ENCODE assay signal across 25 mouse cellular contexts in the genomic region with DNA sequence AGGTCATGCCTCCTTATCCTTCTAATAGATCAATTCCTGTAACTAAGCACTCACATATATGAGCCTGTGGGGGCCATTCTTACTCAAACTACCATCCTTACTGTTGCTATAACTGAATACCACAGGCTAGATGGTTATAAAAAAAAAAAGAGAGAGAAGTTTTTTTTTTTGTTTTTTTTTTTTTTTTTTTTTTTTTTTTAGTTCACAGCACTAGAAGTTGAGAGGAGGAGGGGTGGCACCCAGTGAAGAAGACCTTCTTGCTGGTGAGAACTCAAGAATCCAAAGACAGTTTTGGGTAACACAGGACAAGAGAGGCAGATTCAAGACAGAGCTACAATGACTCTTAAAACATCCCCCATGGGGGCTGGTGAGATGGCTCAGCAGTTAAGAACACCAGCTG.
"Had no signal": no experiment of that assay in that cellular context is flagged by ENCODE, and none has a peak within 500 bp of the region (broad histone marks: within the 10 kb centered on the region; RNA-seq: fewer than 3 reads in every experiment).

No protein-coding gene starts in this region.

- H3K4me3 ChIP-seq: embryonic facial prominence, embryonic 10.5 days; embryonic facial prominence, embryonic 12.5 days; embryonic facial prominence, embryonic 13.5 days; embryonic facial prominence, embryonic 15.5 days; erythroblast, embryonic 14.5 days; forebrain, embryonic 10.5 days; forebrain, embryonic 12.5 days; forebrain, embryonic 13.5 days; forebrain, embryonic 15.5 days; gastrocnemius, adult 2 months; heart, adult 2 months; heart, embryonic 10.5 days had no signal

- H3K9ac ChIP-seq: embryonic facial prominence, embryonic 12.5 days; embryonic facial prominence, embryonic 13.5 days; embryonic facial prominence, embryonic 15.5 days; forebrain, embryonic 12.5 days; forebrain, embryonic 13.5 days; forebrain, embryonic 15.5 days; forebrain, postnatal 0 days had no signal

- H3K4me1 ChIP-seq: forebrain, embryonic 12.5 days; heart, embryonic 10.5 days had no signal

- DNase-seq: cerebellum, adult 9-10 months; cerebellum, adult 9-11 months; cerebellum, postnatal 10 days; cerebellum, postnatal 14 days; cerebellum, postnatal 25 days; cerebellum, postnatal 36 days; embryo, embryonic 11 days; forebrain, postnatal 0 days; gastrocnemius, adult 2 months; gastrocnemius, postnatal 10 days; gastrocnemius, postnatal 14 days; gastrocnemius, postnatal 25 days; gastrocnemius, postnatal 36 days; heart, adult 11 months; heart, adult 2 months had no signal

- H3K9me3 ChIP-seq: embryonic facial prominence, embryonic 10.5 days; embryonic facial prominence, embryonic 12.5 days; embryonic facial prominence, embryonic 13.5 days; embryonic facial prominence, embryonic 15.5 days; forebrain, embryonic 10.5 days; forebrain, embryonic 12.5 days; forebrain, embryonic 13.5 days; forebrain, embryonic 15.5 days; heart, embryonic 10.5 days had no signal

- H3K27ac ChIP-seq: embryonic facial prominence, embryonic 10.5 days; embryonic facial prominence, embryonic 12.5 days; embryonic facial prominence, embryonic 13.5 days; embryonic facial prominence, embryonic 15.5 days; forebrain, embryonic 10.5 days; forebrain, embryonic 12.5 days; forebrain, embryonic 13.5 days; forebrain, embryonic 15.5 days; heart, embryonic 10.5 days had no signal

- H3K36me3 ChIP-seq: embryonic facial prominence, embryonic 10.5 days; embryonic facial prominence, embryonic 12.5 days; embryonic facial prominence, embryonic 13.5 days; embryonic facial prominence, embryonic 15.5 days; forebrain, embryonic 10.5 days; forebrain, embryonic 12.5 days; forebrain, embryonic 15.5 days; heart, embryonic 10.5 days had no signal

- H3K27me3 ChIP-seq: embryonic facial prominence, embryonic 12.5 days; embryonic facial prominence, embryonic 13.5 days; embryonic facial prominence, embryonic 15.5 days; forebrain, embryonic 12.5 days; forebrain, embryonic 13.5 days; forebrain, embryonic 15.5 days had no signal
